Mouse (Mus musculus) cortical plate, adult 2 months (tissue): ENCODE results near the gene Gramd1b.

Experiments used
- CTCF ChIP-seq: fragments of 200-500 bp; IDR thresholded peaks from 2 replicates; pipeline ENCODE4 v1.5.1; 2011; ENCODE audit warnings: mild to moderate bottlenecking, control low read depth, low read length; ENCODE audit not compliant: insufficient read depth; ENCODE audit errors: extremely low read depth
- POLR2A ChIP-seq: fragments of 200-500 bp; IDR thresholded peaks from 2 replicates; pipeline ENCODE4 v1.6.1; 2011; ENCODE audit warnings: mild to moderate bottlenecking, low read length, control low read depth; ENCODE audit not compliant: insufficient read depth; ENCODE audit errors: extremely low read depth

GRCm38 (mm10) chr9:40405804-40406203, 125.4 kb downstream of the Gramd1b start:
- TF ChIP-seq CTCF (no peak), POLR2A (no peak)
